Mouse (Mus musculus): ENCODE data around the gene Mcoln1.

GRCm38 (mm10) chr8:3540076-3540475 lies 39.8 kb downstream of the Mcoln1 start:
- TF ChIP-seq CTCF (conservative IDR thresholded peaks at IDR 0.05; ENCODE audit: insufficient read depth, insufficient read length, low read depth, low read length) (no peak), POLR2A (IDR thresholded peaks at IDR 0.05; ENCODE audit: low read depth, low read length) (no peak)
